Mouse (Mus musculus) liver, embryonic 16.5 days (tissue): ENCODE measurements around the gene Mapkapk3. TPM values are rescaled to one million over a fixed set of nuclear protein-coding genes. Genes with fewer than 3 reads are reported as not detected.
A peak's percentile ranks its signal among the peaks of the same experiment; 100 is the strongest.

ENCODE experiments used
- ATAC-seq: fragments of 200-750 bp; cut with Nextera tagmentation; 2 replicates; pipeline ENCODE4 v1.8.0; 2017; ENCODE audit warnings: low read depth, mild to moderate bottlenecking, moderate number of reproducible peaks, moderate library complexity
- H3K27ac ChIP-seq: fragments of 300-500 bp; sonication (generic); 2 replicates; pipeline ENCODE4 v1.5.1; 2014; ENCODE audit warnings: mild to moderate bottlenecking, low read length
- H3K27me3 ChIP-seq: fragments of 300-500 bp; sonication (generic); 2 replicates; pipeline ENCODE4 v1.6.1; 2014; ENCODE audit warnings: low read depth, low read length, mixed read lengths; ENCODE audit not compliant: control insufficient read depth, insufficient read depth
- H3K36me3 ChIP-seq: fragments of 300-500 bp; sonication (generic); 2 replicates; pipeline ENCODE4 v1.6.1; 2014; ENCODE audit warnings: mild to moderate bottlenecking; ENCODE audit not compliant: control insufficient read depth, insufficient read depth
- H3K4me1 ChIP-seq: fragments of 300-500 bp; sonication (generic); 2 replicates; pipeline ENCODE4 v1.6.1; 2014; ENCODE audit warnings: low read depth, low read length, mixed read lengths; ENCODE audit not compliant: control insufficient read depth
- H3K4me2 ChIP-seq: fragments of 300-500 bp; sonication (generic); 2 replicates; pipeline ENCODE4 v1.6.1; 2014; ENCODE audit warnings: low read depth, low read length, mixed read lengths
- H3K4me3 ChIP-seq: fragments of 300-500 bp; sonication (generic); 2 replicates; pipeline ENCODE4 v1.5.1; 2014; ENCODE audit warnings: low read depth, mild to moderate bottlenecking, low read length
- H3K9ac ChIP-seq: fragments of 300-500 bp; sonication (generic); 2 replicates; pipeline ENCODE4 v1.6.1; 2014; ENCODE audit warnings: low read depth, low read length
- H3K9me3 ChIP-seq: fragments of 300-500 bp; sonication (generic); replicated peaks from 2 replicates; pipeline ENCODE4 v1.6.1; 2016; ENCODE audit warnings: low read length; ENCODE audit not compliant: control insufficient read depth
- WGBS: fragments of 180-500 bp; shearing (Covaris S2); extraction: QIAGEN DNeasy Blood & Tissue Kit; methylation state at CpG from one replicate; pipeline ENCODE4 v1.1.7; 2014; ENCODE audit not compliant: insufficient replicate concordance; 5-methylcytosine and 5-hydroxymethylcytosine counted together
- polyA plus RNA-seq: library from polyadenylated mRNA; unstranded; fragments of >200 nt; fragmentation: Nextera tagmentation; extraction: Ambion mirVana; gene quantifications from 2 replicates; pipeline ENCODE4 v1.2.1, GENCODE M21; 2015

The Mapkapk3 gene
- polyA plus RNA-seq, 1 experiment from 2014 or later = 9.9 TPM

GRCm38 (mm10) chr9:107304383-107304782, 14.7 kb upstream of the Mapkapk3 start:
- ATAC-seq = peak; percentile 42
- peak overlapping the region; percentile 14; the same call in 1 of the 2 replicates for H3K4me2 ChIP-seq
- no peak overlapping the region for H3K27ac ChIP-seq
- H3K9ac ChIP-seq = no peak overlapping the region
- H3K36me3 ChIP-seq = peaks cover 11% of the 10 kb centered on the region
- no peaks in the 10 kb centered on the region for H3K9me3 ChIP-seq
- no peak overlapping the region for H3K4me3 ChIP-seq
- H3K27me3 ChIP-seq = no peaks in the 10 kb centered on the region
- 47% methylated on average over 3 of the region's 3 CpGs for WGBS
- peaks cover 55% of the 10 kb centered on the region for H3K4me1 ChIP-seq

GRCm38 (mm10) chr9:107303900-107304299, 14.2 kb upstream of the Mapkapk3 start:
- peaks cover 11% of the 10 kb centered on the region for H3K36me3 ChIP-seq
- H3K9ac ChIP-seq = no peak overlapping the region
- ATAC-seq = no peak
- WGBS = 63% methylated on average over 5 of the region's 5 CpGs
- H3K9me3 ChIP-seq = no peaks in the 10 kb centered on the region
- peaks cover 60% of the 10 kb centered on the region for H3K4me1 ChIP-seq
- peak overlapping the region; percentile 14; the same call in 1 of the 2 replicates for H3K4me2 ChIP-seq
- no peaks in the 10 kb centered on the region for H3K27me3 ChIP-seq
- H3K4me3 ChIP-seq = no peak overlapping the region
- H3K27ac ChIP-seq = no peak overlapping the region

GRCm38 (mm10) chr9:107303121-107303820, 13.6 kb upstream of the Mapkapk3 start:
- 74% methylated on average over 9 of the region's 9 CpGs for WGBS
- ATAC-seq = no peak
- no peaks in the 10 kb centered on the region for H3K9me3 ChIP-seq
- H3K4me3 ChIP-seq = no peak overlapping the region
- H3K27me3 ChIP-seq = no peaks in the 10 kb centered on the region
- no peak overlapping the region for H3K4me2 ChIP-seq
- H3K27ac ChIP-seq = no peak overlapping the region
- H3K9ac ChIP-seq = no peak overlapping the region
- H3K36me3 ChIP-seq = peaks cover 11% of the 10 kb centered on the region
- H3K4me1 ChIP-seq = peaks cover 62% of the 10 kb centered on the region

- no peaks in the 10 kb centered on the region for H3K27me3 ChIP-seq
- peaks cover 11% of the 10 kb centered on the region for H3K36me3 ChIP-seq
- no peak overlapping the region for H3K4me2 ChIP-seq
- no peak overlapping the region for H3K27ac ChIP-seq
- H3K4me3 ChIP-seq = no peak overlapping the region
- H3K9ac ChIP-seq = no peak overlapping the region
- H3K4me1 ChIP-seq = peaks cover 62% of the 10 kb centered on the region
- H3K9me3 ChIP-seq = no peaks in the 10 kb centered on the region
- 66% methylated on average over 7 of the region's 7 CpGs for WGBS
- no peak for ATAC-seq
Observed at GRCm38 (mm10) chr9:107302592-107302991, 12.9 kb upstream of the Mapkapk3 start.

GRCm38 (mm10) chr9:107301554-107302331, 12.1 kb upstream of the Mapkapk3 start:
- ATAC-seq = no peak
- H3K9me3 ChIP-seq = no peaks in the 10 kb centered on the region
- H3K27ac ChIP-seq = no peak overlapping the region
- no peaks in the 10 kb centered on the region for H3K27me3 ChIP-seq
- H3K4me3 ChIP-seq = no peak overlapping the region
- no peak overlapping the region for H3K4me2 ChIP-seq
- WGBS = 63% methylated on average over 17 of the region's 17 CpGs
- H3K4me1 ChIP-seq = peaks cover 59% of the 10 kb centered on the region
- peaks cover 11% of the 10 kb centered on the region for H3K36me3 ChIP-seq
- H3K9ac ChIP-seq = no peak overlapping the region

GRCm38 (mm10) chr9:107300224-107300973, 10.7 kb upstream of the Mapkapk3 start:
- H3K4me3 ChIP-seq = no peak overlapping the region
- H3K27me3 ChIP-seq = no peaks in the 10 kb centered on the region
- 82% methylated on average over 30 of the region's 30 CpGs for WGBS
- peaks cover 11% of the 10 kb centered on the region for H3K36me3 ChIP-seq
- H3K4me2 ChIP-seq = no peak overlapping the region
- H3K27ac ChIP-seq = no peak overlapping the region
- no peaks in the 10 kb centered on the region for H3K9me3 ChIP-seq
- H3K9ac ChIP-seq = no peak overlapping the region
- H3K4me1 ChIP-seq = peaks cover 62% of the 10 kb centered on the region
- no peak for ATAC-seq

GRCm38 (mm10) chr9:107299783-107300182, 10.1 kb upstream of the Mapkapk3 start:
- Histone ChIP-seq H3K9ac (no peak overlapping the region), H3K4me1 (peaks cover 58% of the 10 kb centered on the region), H3K9me3 (no peaks in the 10 kb centered on the region), H3K27ac (no peak overlapping the region), H3K27me3 (no peaks in the 10 kb centered on the region), H3K4me3 (no peak overlapping the region), H3K36me3 (peaks cover 11% of the 10 kb centered on the region), H3K4me2 (no peak overlapping the region)
- 84% methylated on average over 7 of the region's 7 CpGs for WGBS
- ATAC-seq = no peak

- H3K4me2 ChIP-seq = peak overlapping the region; percentile 95
- H3K36me3 ChIP-seq = peaks cover 11% of the 10 kb centered on the region
- peak overlapping the region; percentile 21 for H3K27ac ChIP-seq
- H3K9ac ChIP-seq = no peak overlapping the region
- ATAC-seq = no peak
- peak overlapping the region; percentile 70 for H3K4me3 ChIP-seq
- H3K9me3 ChIP-seq = no peaks in the 10 kb centered on the region
- H3K27me3 ChIP-seq = no peaks in the 10 kb centered on the region
- peaks cover 49% of the 10 kb centered on the region for H3K4me1 ChIP-seq
- 70% methylated on average over 6 of the region's 6 CpGs for WGBS
Observed at GRCm38 (mm10) chr9:107298876-107299275, 9.2 kb upstream of the Mapkapk3 start.
